Mouse (Mus musculus) gastrocnemius, adult 8-10 months (tissue): ENCODE data around the gene Otud3. TPM values are rescaled to one million over a fixed set of nuclear protein-coding genes. Genes with fewer than 3 reads are reported as not detected.

Source experiments
- DNase-seq, 2 experiments: peaks; one replicate each; pipeline ENCODE4 v3.0.0; 2022; ENCODE audit warnings: low spot score in 2 of 2
- total RNA-seq, 4 experiments: library from RNA; stranded (reverse); gene quantifications; 2 replicates each; pipeline ENCODE4 v1.2.4; 2022

The Otud3 gene
- total RNA-seq, 4 experiments from 2014 or later = 16.6 to 22.7 (median 19.5) TPM

DNA sequence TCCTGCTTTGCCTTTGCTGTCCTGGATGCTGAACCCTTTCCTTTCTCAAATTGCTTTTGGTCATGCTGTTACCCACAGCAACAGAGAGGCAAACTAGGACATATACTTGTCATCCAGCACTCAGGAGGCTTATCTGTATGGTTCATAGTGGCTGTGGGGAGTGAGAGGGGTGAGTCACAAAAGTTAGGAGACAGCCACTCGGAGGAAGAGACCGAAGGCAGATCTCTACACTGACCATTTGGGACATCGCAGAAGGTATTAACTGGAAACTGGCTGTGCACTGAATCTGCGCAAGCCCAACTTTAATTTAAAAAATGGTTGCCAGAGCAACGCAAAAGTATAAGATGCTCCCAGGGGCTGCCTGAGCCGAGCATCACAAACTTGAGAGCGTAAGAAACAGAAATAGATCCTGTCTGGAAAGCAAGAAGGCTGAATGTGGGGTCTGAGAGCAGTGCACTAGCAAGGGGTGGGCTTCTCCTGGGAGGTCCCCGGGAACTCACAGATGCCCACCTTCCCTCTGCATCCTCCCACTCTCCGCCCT, 58.6 kb downstream of the Otud3 start:
- no peak for DNase-seq

GRCm38 (mm10) chr4:138852961-138853360, 60.8 kb downstream of the Otud3 start:
- DNase-seq = no peak

DNA sequence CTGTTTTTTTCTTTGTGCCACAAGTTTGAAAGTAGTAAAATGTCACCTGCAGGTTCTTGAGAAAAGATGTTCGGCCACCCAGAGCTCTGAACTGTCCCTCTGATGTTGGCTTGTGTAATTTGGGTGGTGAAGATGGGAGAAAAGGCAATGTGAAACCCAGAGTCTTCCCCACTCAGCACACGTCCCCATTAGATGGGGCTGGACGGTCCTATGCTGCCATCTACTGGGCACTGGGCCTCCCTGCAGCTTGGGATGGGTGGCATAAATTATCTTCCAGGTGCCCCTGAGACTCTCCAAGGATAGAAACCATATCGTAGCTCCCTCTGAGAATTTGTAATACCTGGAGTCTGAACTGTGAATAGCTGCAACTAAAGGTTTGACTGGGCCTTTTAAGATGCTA, 62.3 kb downstream of the Otud3 start:
- peak; percentile 30 to 37 for DNase-seq

Other genes starting within 250 kb of the Otud3 start
- gene Pla2g2c, start 189.2 kb downstream of the Otud3 start, total RNA-seq = not detected
- under 1 TPM in 2 of 4 experiments, not detected in 2; 0.20 to 0.36 TPM for gene Ubxn10, start 176.8 kb downstream of the Otud3 start, total RNA-seq
- under 1 TPM in 1 of 4 experiments, not detected in 3; 0.12 TPM for gene Pla2g2f, start 156.3 kb downstream of the Otud3 start, total RNA-seq
- under 1 TPM in 3 of 4 experiments, not detected in 1; 0.29 to 0.47 (median 0.36) TPM for gene Pla2g2d, start 138.2 kb downstream of the Otud3 start, total RNA-seq
- 1 to 10 TPM in 3 of 4 experiments, under 1 TPM in 1; 0.94 to 7.7 (median 3.9) TPM for gene Pla2g5, start 50.5 kb downstream of the Otud3 start, total RNA-seq
- gene Gm13030, start 40.0 kb downstream of the Otud3 start, total RNA-seq = not detected
- not detected for gene Pla2g2e, start 36.0 kb downstream of the Otud3 start, total RNA-seq
- gene Rnf186, start 53.2 kb upstream of the Otud3 start, total RNA-seq = not detected
- gene Tmco4, start 58.9 kb upstream of the Otud3 start, total RNA-seq = 10 to 100 TPM; 10.2 to 16.9 (median 12.0) TPM
- gene Htr6, start 161.6 kb upstream of the Otud3 start, total RNA-seq = not detected
- gene Nbl1, start 179.0 kb upstream of the Otud3 start, total RNA-seq = 10 to 100 TPM; 11.6 to 26.3 (median 16.5) TPM
- 100 to 1,000 TPM; 289 to 395 (median 341) TPM for gene Minos1, start 217.2 kb upstream of the Otud3 start, total RNA-seq